Mouse (Mus musculus): ENCODE data around the gene Zbtb41. TPM values are rescaled to one million over a fixed set of nuclear protein-coding genes. Genes with fewer than 3 reads are reported as not detected.
"Not testable (repeated sequence)": the region's sequence is repeated elsewhere in the genome, so short reads cannot be mapped to it uniquely, and the experiment has no call there.

The Zbtb41 gene
- polyA plus RNA-seq, 1 experiment from 2014 or later = 12.8 TPM

DNA sequence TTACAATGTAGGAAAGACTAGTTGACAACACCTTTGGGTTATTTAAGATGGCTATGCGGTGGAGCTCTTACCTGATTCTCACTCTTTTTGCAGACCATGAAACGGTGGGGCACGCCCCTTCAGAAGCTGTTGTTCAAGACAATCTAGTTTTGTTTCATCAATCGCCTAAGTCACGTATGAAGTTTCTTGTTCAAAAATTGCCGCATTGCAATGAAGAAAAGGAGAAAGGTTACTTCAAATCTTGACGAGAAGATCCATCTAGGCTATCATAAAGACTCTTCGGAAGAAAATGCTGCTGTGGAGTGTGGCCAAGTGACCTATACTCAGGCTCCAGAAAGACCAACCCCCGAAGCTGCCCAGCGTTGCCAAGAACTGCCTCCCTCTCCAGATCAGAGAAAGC is 853 bp downstream of the Zbtb41 start:
- H3K27me3 ChIP-seq = no peaks in the 10 kb centered on the region
- no peaks in the 10 kb centered on the region for H3K9me3 ChIP-seq
- peaks cover 39% of the 10 kb centered on the region for H3K4me1 ChIP-seq (replicated peaks)
- peak overlapping the region; percentile 79 for H3K4me3 ChIP-seq
- peaks cover 3% of the 10 kb centered on the region; the same call in 1 of the 2 replicates for H3K36me3 ChIP-seq
- WGBS = 25% methylated on average over 10 of the region's 10 CpGs
- peak overlapping the region; percentile 70 for H3K4me2 ChIP-seq
- peak overlapping the region; percentile 94 for H3K27ac ChIP-seq
- peak overlapping the region; percentile 94 for H3K9ac ChIP-seq
- ATAC-seq (ENCODE audit: low FRiP score) = no peak

DNA sequence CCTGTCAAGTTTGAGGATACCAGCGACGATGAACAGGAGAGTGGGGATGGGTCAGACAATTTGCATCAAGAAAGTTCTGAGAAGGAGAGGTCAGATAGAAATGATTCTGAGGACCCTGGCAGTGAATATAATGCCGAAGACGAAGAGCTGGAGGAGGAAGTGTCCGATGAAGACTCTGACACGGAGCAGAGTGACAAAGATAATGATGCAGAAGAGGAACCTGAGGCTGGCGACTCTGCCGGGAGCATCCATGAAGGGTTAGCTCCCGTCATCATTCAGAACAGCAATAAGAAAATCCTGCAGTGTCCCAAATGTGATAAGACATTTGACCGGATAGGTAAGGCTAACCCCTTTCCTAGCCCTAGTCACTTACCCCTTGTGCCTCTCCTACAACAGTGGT is 1.8 kb downstream of the Zbtb41 start:
- no peaks in the 10 kb centered on the region for H3K27me3 ChIP-seq
- WGBS = 46% methylated on average over 10 of the region's 10 CpGs
- ATAC-seq (ENCODE audit: low FRiP score) = no peak
- H3K27ac ChIP-seq = no peak overlapping the region
- H3K36me3 ChIP-seq = peaks cover 4% of the 10 kb centered on the region
- H3K4me3 ChIP-seq = peak overlapping the region; percentile 79
- no peaks in the 10 kb centered on the region for H3K9me3 ChIP-seq
- H3K9ac ChIP-seq = peak overlapping the region; percentile 94
- peaks cover 39% of the 10 kb centered on the region for H3K4me1 ChIP-seq (replicated peaks)
- H3K4me2 ChIP-seq = peak overlapping the region; percentile 70

DNA sequence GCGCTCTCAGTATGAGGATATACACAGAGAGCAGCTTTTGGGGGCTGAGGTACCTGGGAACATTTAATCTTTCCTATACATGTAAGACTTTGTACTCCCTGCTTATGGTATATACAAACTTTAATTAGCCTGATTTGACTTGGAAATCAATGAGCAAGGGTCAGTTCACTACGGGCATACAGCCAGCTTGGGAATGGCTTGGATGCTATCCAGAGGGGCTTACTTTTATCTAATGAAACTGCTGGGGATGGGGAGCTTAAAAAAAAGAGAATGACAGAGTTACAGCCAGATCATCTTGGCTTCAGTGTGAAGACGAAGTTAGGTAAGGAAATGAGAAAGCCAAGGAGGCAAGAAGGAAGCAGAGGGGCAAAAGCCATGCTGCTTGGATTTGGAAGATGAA is 2.9 kb downstream of the Zbtb41 start:
- H3K4me2 ChIP-seq = peak overlapping the region; percentile 71
- peak overlapping the region; percentile 65 for H3K9ac ChIP-seq
- H3K4me1 ChIP-seq (replicated peaks) = peaks cover 39% of the 10 kb centered on the region
- peak overlapping the region; percentile 41 for H3K4me3 ChIP-seq
- no peaks in the 10 kb centered on the region for H3K27me3 ChIP-seq
- no peak for ATAC-seq (ENCODE audit: low FRiP score)
- H3K27ac ChIP-seq = no peak overlapping the region
- H3K9me3 ChIP-seq = no peaks in the 10 kb centered on the region
- peaks cover 13% of the 10 kb centered on the region for H3K36me3 ChIP-seq
- 29% methylated on average over 3 of the region's 3 CpGs for WGBS

DNA sequence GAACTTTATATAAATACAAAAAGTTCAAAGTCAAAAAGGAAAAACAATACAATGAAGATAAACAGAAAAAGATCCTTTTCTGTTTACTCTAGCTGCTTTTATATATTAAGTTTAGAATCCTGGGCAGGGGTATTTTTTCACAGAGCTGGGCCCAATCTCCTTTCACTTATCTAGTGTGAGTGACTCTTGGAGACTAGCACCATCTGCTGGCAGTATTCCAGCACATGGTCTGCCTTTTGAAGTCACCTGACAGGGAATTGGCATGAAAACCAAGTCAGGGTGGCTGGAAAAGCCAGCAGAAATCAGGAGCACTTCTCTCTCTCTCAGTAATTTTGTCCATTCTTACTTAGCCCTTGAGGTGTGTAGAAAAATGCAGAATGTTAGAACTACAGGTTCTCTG is 16.3 kb downstream of the Zbtb41 start:
- Histone ChIP-seq H3K4me3 (no peak overlapping the region), H3K9ac (no peak overlapping the region), H3K36me3 (peaks cover 47% of the 10 kb centered on the region), H3K4me2 (no peak overlapping the region), H3K27ac (no peak overlapping the region), H3K4me1 (replicated peaks) (no peaks in the 10 kb centered on the region), H3K27me3 (no peaks in the 10 kb centered on the region), H3K9me3 (no peaks in the 10 kb centered on the region)
- ATAC-seq (ENCODE audit: low FRiP score) = no peak

DNA sequence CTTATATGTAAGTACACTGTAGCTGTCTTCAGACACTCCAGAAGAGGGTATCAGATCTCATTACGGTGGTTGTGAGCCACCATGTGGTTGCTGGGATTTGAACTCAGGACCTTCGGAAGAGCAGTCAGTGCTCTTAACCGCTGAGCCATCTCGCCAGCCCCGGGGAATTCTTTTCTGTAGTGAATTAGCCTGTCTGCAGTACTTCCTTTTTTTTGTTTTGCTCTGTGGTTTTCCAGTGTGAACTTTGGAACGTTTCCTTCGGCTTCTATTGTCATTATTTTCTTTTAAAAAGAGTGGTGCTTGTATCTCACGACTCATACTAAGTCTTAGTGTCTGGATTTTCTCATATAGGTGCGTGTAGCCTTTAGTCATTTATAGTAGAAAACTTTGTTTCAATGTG is 21.0 kb downstream of the Zbtb41 start:
- not testable (repeated sequence) for H3K4me1 ChIP-seq (replicated peaks); H3K4me2 ChIP-seq; H3K27me3 ChIP-seq; H3K9ac ChIP-seq; H3K9me3 ChIP-seq; H3K27ac ChIP-seq; ATAC-seq (ENCODE audit: low FRiP score); H3K4me3 ChIP-seq
- peaks cover 32% of the 10 kb centered on the region for H3K36me3 ChIP-seq
- 92% methylated on average over 9 of the region's 9 CpGs for WGBS

DNA sequence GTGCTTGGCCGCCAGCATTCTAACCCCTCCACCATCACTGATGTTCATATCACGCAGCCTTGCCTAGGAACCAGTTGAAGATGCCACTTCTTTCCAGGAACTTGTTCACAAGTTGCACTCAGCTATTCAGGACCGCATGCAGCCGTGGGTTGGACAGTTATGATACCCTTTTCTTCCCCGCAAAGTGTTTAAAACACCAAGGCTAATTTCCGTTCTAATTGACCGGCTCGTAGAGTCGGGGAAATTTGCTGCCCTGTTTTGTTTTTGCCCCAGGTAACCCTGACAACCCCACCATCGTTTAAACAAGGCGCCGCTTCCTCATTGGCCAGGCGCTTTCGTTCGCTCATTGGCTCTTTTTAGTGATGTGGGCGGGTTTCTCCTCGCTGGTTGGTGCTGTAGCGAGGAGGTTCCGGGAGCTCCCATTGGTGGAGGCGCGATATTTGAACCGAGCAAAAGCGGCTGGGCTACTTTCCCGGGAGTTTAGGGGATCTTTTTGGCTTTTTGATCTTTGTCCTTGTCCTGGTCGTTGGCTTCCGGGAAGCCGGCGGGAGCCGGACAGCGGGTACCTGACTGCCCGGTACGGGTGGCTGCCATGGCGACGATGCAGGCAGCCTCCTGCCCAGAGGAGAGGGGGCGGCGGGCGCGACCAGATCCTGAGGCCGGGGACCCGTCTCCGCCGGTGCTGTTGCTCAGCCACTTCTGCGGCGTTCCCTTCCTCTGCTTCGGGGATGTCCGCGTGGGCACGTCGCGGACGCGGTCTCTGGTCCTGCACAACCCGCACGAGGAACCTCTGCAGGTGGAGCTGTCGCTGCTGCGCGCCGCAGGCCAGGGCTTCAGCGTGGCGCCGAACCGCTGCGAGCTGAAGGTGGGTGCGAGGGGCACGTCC is 32.5 kb downstream of the Zbtb41 start, which contains the start of gene Aspm:
Aspm (plus strand) TSS at position 433 of the 886 bp plus-strand sequence.
- peaks cover 16% of the 10 kb centered on the region for H3K4me1 ChIP-seq (replicated peaks)
- under 1% methylated on average over 65 of the region's 65 CpGs for WGBS
- ATAC-seq (ENCODE audit: low FRiP score) = peak; percentile 99
- H3K27ac ChIP-seq = no peak within 1 kb of the TSS
- H3K4me3 ChIP-seq = peak within 1 kb of the TSS; percentile 71
- H3K4me2 ChIP-seq = peak within 1 kb of the TSS; percentile 98
- H3K36me3 ChIP-seq = no peaks in the 10 kb centered on the region
- H3K9ac ChIP-seq = peak within 1 kb of the TSS; percentile 71
- H3K9me3 ChIP-seq = no peaks in the 10 kb centered on the region
- H3K27me3 ChIP-seq = no peaks in the 10 kb centered on the region

DNA sequence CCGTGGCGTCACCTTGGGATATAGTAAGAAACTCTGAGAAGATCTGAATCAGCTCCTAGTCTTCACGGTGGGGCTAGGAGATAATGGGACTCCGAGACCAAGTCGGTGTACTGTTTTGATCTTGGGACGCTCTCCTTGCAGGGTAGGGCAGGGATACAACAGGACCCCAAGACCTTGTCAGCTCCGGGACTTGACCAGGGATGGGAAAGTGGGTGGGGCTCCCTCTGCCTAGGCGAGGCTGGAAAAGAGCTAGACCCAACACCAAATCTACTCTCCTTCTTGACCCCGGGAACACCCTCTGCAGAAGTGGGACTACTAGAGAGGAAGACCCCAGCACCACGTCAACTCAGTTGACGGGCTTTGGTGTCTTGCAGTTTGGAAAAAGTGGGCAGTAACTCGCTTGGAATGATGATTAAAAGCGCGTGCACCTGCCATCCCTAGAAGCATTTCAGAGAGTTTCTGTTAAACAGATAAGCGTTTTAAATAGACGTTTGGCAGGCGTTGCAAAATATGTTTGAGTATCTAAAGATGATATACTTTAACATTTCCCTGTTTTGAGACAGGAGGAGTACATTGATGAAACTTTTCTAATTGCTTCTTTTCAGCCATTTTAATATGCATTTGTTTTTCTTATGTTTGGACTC is 33.3 kb downstream of the Zbtb41 start:
- no peaks in the 10 kb centered on the region for H3K27me3 ChIP-seq
- peak overlapping the region; percentile 71 for H3K9ac ChIP-seq
- H3K9me3 ChIP-seq = no peaks in the 10 kb centered on the region
- 2% methylated on average over 17 of the region's 17 CpGs for WGBS
- peaks cover 16% of the 10 kb centered on the region for H3K4me1 ChIP-seq (replicated peaks)
- ATAC-seq (ENCODE audit: low FRiP score) = peak; percentile 43; the same call in 1 of the 2 replicates
- H3K27ac ChIP-seq = no peak overlapping the region
- H3K4me2 ChIP-seq = peak overlapping the region; percentile 98
- H3K4me3 ChIP-seq = peak overlapping the region; percentile 71
- H3K36me3 ChIP-seq = no peaks in the 10 kb centered on the region

DNA sequence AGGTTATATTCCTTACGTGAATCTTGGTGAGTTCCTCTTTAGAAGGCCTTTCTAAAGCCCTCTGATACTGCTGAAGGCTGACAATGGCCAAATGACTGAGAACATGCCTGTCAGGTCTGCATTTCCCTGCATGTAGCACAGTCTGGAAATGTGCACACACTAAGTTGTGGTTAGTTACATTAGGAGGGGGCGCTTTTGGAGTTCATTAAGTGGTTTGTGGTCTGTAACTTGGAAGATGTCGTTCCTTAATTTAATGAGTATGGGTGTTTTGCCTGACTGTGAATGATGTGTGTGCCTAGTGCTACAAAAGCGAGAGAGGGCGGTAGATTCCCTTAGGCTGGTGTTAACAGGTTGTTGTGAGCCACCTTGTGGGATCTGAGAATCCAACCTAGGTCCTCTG is 38.7 kb downstream of the Zbtb41 start:
- WGBS = 74% methylated on average over 5 of the region's 5 CpGs
- ATAC-seq (ENCODE audit: low FRiP score) = no peak
- 0 out of 2 replicates have a peak, but pooled peaks cover 4% of the 10 kb centered on the region for H3K4me1 ChIP-seq (replicated peaks)
- no peaks in the 10 kb centered on the region for H3K9me3 ChIP-seq
- H3K4me3 ChIP-seq = no peak overlapping the region
- H3K27me3 ChIP-seq = no peaks in the 10 kb centered on the region
- H3K9ac ChIP-seq = no peak overlapping the region
- no peak overlapping the region for H3K4me2 ChIP-seq
- H3K27ac ChIP-seq = no peak overlapping the region
- H3K36me3 ChIP-seq = 0 out of 2 replicates have a peak, but pooled peaks cover 3% of the 10 kb centered on the region

DNA sequence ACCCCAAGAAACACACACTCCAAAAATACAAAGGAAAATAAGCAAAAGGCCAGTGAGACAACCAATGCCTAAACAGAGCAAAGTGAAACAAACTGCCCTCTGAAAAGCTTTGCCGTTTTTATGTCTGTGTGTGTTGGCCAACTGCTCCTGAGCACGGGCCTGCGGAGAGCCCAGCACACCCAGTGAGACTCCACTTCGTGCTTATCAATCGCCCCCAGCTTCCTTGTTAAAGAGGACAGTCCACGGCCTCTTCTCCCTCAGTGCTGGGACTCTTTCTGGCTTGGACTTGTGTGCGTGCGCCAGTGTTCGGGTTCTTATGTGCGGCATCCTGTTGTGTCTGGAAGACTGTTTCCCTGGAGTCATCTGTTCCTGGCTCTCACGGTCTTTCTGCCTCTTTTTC is 43.8 kb downstream of the Zbtb41 start:
- Histone ChIP-seq H3K36me3 (0 out of 2 replicates have a peak, but pooled peaks cover 3% of the 10 kb centered on the region), H3K9ac (no peak overlapping the region), H3K27me3 (no peaks in the 10 kb centered on the region), H3K4me3 (no peak overlapping the region), H3K27ac (no peak overlapping the region), H3K9me3 (no peaks in the 10 kb centered on the region), H3K4me1 (replicated peaks) (no peaks in the 10 kb centered on the region), H3K4me2 (no peak overlapping the region)
- 87% methylated on average over 11 of the region's 11 CpGs for WGBS
- no peak for ATAC-seq (ENCODE audit: low FRiP score)

DNA sequence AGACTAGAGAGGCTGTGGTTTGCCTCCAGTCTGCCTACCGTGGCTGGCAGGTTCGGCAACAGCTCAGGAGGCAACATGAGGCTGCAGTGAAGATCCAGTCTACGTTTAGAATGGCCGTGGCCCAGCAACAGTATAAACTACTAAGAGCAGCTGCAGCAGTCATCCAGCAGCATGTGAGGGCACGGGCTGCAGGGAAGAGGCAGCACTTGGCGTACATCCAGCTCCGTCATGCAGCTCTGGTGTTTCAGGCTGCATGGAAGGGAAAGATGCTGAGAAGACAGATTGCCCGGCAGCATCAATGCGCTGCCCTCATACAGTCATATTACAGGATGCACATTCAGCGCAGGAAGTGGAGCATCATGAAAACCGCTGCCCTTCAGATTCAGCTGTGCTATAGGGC is 56.8 kb downstream of the Zbtb41 start:
- Histone ChIP-seq H3K27ac (no peak overlapping the region), H3K9me3 (no peaks in the 10 kb centered on the region), H3K27me3 (no peaks in the 10 kb centered on the region), H3K36me3 (peaks cover 30% of the 10 kb centered on the region), H3K4me2 (no peak overlapping the region), H3K4me1 (replicated peaks) (no peaks in the 10 kb centered on the region), H3K4me3 (no peak overlapping the region), H3K9ac (no peak overlapping the region)
- 91% methylated on average over 11 of the region's 11 CpGs for WGBS
- ATAC-seq (ENCODE audit: low FRiP score) = no peak

DNA sequence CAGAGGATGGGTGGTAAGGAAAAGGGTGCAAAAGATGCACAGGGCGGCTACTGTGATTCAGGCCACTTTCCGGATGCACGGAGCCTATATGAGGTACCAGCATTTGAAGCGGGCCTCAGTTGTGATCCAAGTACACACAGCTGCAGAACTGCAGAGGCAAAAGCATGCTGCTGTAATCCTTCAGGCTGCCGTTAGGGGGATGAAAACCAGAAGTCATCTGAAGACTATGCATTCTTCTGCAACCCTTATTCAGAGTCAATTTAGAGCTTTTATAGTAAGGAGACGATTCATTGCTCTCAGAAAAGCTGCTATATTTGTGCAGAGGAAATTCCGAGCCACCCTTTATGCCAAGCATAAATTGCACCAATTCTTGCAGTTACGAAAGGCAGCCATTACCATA is 58.2 kb downstream of the Zbtb41 start:
- H3K4me1 ChIP-seq (replicated peaks) = no peaks in the 10 kb centered on the region
- H3K9ac ChIP-seq = no peak overlapping the region
- H3K36me3 ChIP-seq = peaks cover 22% of the 10 kb centered on the region; the same call in 1 of the 2 replicates
- 91% methylated on average over 8 of the region's 8 CpGs for WGBS
- no peak overlapping the region for H3K4me3 ChIP-seq
- no peak for ATAC-seq (ENCODE audit: low FRiP score)
- no peaks in the 10 kb centered on the region for H3K27me3 ChIP-seq
- no peak overlapping the region for H3K4me2 ChIP-seq
- H3K27ac ChIP-seq = no peak overlapping the region
- H3K9me3 ChIP-seq = no peaks in the 10 kb centered on the region

DNA sequence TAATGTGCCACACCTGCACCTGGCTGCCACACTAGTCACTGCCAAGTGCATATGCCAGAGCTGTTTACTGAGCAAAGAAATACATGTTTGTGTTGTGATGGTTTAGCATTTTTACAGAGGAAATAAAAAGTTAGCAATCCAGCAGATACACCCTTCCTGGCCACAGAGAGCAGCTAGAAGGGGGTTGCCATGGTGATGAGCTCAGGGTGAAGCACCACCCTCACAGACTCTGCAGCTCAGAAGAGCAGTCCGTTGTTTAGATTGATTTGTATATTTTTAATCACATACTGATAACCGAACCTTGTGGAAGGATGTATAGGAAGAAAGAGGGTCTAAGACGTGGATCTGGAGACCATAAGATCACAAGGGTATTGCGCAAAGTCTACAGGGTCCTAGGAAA is 59.1 kb downstream of the Zbtb41 start:
- no peaks in the 10 kb centered on the region for H3K9me3 ChIP-seq
- no peak overlapping the region for H3K4me2 ChIP-seq
- no peak overlapping the region for H3K4me3 ChIP-seq
- WGBS = 89% methylated on average over 4 of the region's 4 CpGs
- H3K36me3 ChIP-seq = peaks cover 20% of the 10 kb centered on the region; the same call in 1 of the 2 replicates
- H3K27ac ChIP-seq = no peak overlapping the region
- no peaks in the 10 kb centered on the region for H3K27me3 ChIP-seq
- ATAC-seq (ENCODE audit: low FRiP score) = no peak
- H3K9ac ChIP-seq = no peak overlapping the region
- H3K4me1 ChIP-seq (replicated peaks) = no peaks in the 10 kb centered on the region

Measured in hindbrain, embryonic 13.5 days (tissue).